Mouse (Mus musculus): ENCODE data around the gene Fam25c. TPM values are rescaled to one million over a fixed set of nuclear protein-coding genes. Genes with fewer than 3 reads are reported as not detected.

The Fam25c gene
- not detected in 4 replicates for total RNA-seq (2023; ENCODE audit: inconsistent age)

DNA sequence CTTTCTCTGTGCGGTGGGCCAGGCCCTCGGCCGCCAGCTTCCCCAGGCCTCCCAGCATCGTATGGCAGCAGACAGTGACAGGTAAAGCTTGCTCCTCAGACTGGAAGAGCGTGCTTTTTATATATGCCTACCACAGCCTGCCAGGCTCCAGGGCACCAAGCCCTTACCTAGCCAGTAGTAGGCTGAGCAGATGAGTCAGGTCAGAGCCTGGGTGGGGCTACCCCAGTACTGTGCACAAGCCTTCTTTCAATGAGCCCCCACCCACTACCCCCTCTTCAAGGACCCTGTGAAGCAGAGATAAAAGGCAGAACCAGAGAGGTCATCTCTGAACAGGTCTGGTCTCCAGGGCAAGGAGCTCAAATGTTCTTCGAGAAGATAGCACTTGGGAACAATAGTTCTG is at the start of gene Fam25c:
Fam25c (minus strand) TSS at position 133 of the 400 bp plus-strand sequence.

DNA sequence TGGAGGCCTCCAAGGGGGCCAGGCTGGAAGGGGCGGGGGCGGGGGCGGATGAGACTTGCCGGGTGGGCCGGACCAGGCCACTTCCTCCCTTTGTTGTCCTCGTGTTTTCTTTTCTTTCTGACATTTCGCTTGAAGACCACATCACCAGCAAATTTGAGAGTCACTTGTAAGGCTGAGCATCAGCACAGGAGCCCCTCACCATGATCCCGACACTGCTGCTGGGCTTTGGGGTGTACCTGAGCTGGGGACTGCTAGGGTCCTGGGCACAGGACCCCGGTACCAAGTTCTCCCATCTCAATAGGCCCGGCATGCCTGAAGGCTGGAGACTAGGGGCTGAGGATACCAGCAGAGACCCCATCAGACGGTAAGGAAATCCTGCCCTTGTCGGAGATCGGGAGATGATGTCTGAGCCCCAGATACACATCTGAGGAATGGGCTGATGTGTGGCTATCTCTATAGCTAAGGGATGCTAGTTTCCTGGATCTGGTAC is 20.2 kb upstream of the Fam25c start, which contains the start of gene Mmrn2:
Mmrn2 (plus strand) TSS at position 51 of the 490 bp plus-strand sequence.

DNA sequence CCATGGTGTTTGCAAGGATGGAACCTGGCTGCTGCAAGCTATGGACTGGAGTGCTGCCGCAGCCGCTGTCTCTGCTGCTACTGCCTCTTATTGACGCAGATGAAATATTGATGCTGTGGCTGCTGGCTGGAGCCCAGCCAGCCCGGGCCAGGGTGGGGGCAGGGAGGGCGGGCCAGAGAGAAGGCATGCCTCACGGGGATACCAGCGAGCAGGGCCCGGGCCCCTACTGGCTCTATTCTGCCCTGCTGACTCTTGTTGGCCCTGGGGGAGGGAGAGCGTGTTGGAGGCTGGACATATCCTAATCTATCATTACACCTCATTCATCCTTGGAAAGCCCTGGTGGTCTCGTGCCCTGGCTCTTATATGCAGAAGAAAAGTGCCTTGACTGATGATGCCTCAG is 19.3 kb upstream of the Fam25c start, which contains the start of gene Sncg:
Sncg (minus strand) TSS at position 213 of the 400 bp plus-strand sequence.

DNA sequence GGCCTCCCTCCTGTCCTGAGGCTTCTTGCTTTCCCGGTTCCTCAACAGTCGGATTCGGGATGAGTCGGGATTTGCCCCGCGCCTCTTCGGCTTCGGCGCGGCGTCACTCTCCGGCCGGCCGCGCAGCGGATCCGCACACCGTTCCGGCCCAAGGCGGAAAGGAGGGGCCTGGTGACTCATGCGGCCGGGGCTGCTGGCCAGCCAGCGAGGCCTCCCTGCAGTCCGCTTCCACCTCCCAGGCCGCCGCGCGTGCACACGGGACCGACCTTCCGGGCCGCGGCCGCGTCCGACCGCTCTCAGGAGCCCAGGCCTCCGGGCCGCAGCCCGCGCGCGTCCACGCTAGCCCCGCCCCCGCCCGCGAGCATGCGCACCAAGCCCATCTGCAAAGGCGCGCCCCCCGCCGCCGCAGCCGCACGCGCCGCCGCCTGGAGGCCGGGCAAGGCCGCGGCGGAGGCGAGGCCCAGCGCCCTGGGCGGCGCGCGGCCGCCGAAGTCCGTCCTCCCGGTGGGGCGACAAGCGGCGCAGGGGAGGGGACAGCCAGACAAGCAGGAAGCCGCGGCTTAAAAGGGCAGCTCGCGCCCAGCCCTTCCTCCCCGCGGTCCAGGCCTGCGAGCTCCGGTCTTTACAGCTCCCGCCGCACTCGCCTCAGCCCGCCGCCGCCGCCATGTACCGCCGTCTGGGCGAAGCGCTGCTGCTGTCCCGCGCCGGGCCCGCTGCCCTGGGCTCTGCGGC is 44.8 kb downstream of the Fam25c start, which contains the start of the genes Shld2 and Glud1:
Shld2 (minus strand) TSS at position 260 of the 732 bp plus-strand sequence.
Glud1 (plus strand) TSS at position 494 of the 732 bp plus-strand sequence.

Other genes with a start within 250 kb of the Fam25c start
- not detected in 4 replicates for gene Npy4r, start 202.9 kb downstream of the Fam25c start, total RNA-seq (2023; ENCODE audit: inconsistent age)
- gene Gprin2, start 153.8 kb downstream of the Fam25c start, total RNA-seq (2023; ENCODE audit: inconsistent age), result not detected in 4 replicates
- not detected in 4 replicates for gene Syt15, start 135.8 kb downstream of the Fam25c start, total RNA-seq (2023; ENCODE audit: inconsistent age)
- 25.1 to 28.2 TPM (median 27.0 TPM) in 4 replicates for gene Shld2, start 44.9 kb downstream of the Fam25c start, total RNA-seq (2023; ENCODE audit: inconsistent age)
- 99.8 to 132 TPM (median 115 TPM) in 4 replicates for gene Glud1, start 44.7 kb downstream of the Fam25c start, total RNA-seq (2023; ENCODE audit: inconsistent age)
- gene Sncg, start 19.4 kb upstream of the Fam25c start, total RNA-seq (2023; ENCODE audit: inconsistent age), result not detected in 4 replicates
- gene Mmrn2, start 20.0 kb upstream of the Fam25c start, total RNA-seq (2023; ENCODE audit: inconsistent age), result not detected in 4 replicates
- 0.09 to 0.35 TPM (median 0.28 TPM) in 4 replicates for gene Bmpr1a, start 147.9 kb upstream of the Fam25c start, total RNA-seq (2023; ENCODE audit: inconsistent age)
- gene 9230112D13Rik, start 167.4 kb upstream of the Fam25c start, total RNA-seq (2023; ENCODE audit: inconsistent age), result not detected in 4 replicates
- gene Ldb3, start 233.2 kb upstream of the Fam25c start, total RNA-seq (2023; ENCODE audit: inconsistent age), result not detected in 4 replicates
- gene Opn4, start 244.7 kb upstream of the Fam25c start, total RNA-seq (2023; ENCODE audit: inconsistent age), result not detected in 4 replicates